Mouse (Mus musculus): ENCODE data around the gene Pnkd. TPM values are rescaled to one million over a fixed set of nuclear protein-coding genes. Genes with fewer than 3 reads are reported as not detected.

The Pnkd gene
- total and polyA plus RNA-seq, 3 experiments, result 52.5 to 64.2 TPM; not detected in 1

GRCm38 (mm10) chr1:74400531-74400930 lies 115.8 kb downstream of the Pnkd start:
- peak overlapping the region; percentile 33 to 54; a peak in 2 of 4 replicates for H3K4me3 ChIP-seq (ENCODE audit: control insufficient read depth in 1 of 2, insufficient read depth in 1 of 2, low read depth in 2 of 2, low read length in 2 of 2)
- DNase-seq (ENCODE audit: low read depth, low spot score), result no peak
- no peaks in the 10 kb centered on the region for H3K9me3 ChIP-seq (replicated peaks; ENCODE audit: insufficient read depth, low read length)
- no peaks in the 10 kb centered on the region; the same call in 1 of the 2 replicates for H3K79me2 ChIP-seq (ENCODE audit: control insufficient read depth, insufficient read depth, low read length, poor library complexity)
- H3K27me3 ChIP-seq (ENCODE audit: control insufficient read depth in 1 of 2, insufficient read depth in 2 of 2, low read length in 2 of 2), result no peaks in the 10 kb centered on the region
- H3K36me3 ChIP-seq (ENCODE audit: control insufficient read depth in 1 of 2, insufficient read depth in 2 of 2, low read length in 2 of 2), result peaks cover 0 to 21% of the 10 kb centered on the region in 2 experiments; a peak in 2 of 4 replicates
- peaks cover 0 to 22% of the 10 kb centered on the region in 2 experiments; a peak in 2 of 4 replicates for H3K4me1 ChIP-seq (ENCODE audit: control insufficient read depth in 1 of 2, insufficient read depth in 2 of 2, low read length in 2 of 2)
- TF ChIP-seq JUND (IDR thresholded peaks at IDR 0.05; ENCODE audit: low read depth, low read length) (no peak), ZMIZ1 (IDR thresholded peaks at IDR 0.05; ENCODE audit: low read depth, low read length) (no peak), NELFE (IDR thresholded peaks at IDR 0.05; ENCODE audit: low read depth, low read length) (no peak), MYB (IDR thresholded peaks at IDR 0.05; ENCODE audit: low read depth, low read length) (no peak), MXI1 (IDR thresholded peaks at IDR 0.05; ENCODE audit: low read depth, low read length) (no peak), ZNF384 (IDR thresholded peaks at IDR 0.05; ENCODE audit: low read depth, low read length) (no peak), TBP (IDR thresholded peaks at IDR 0.05; ENCODE audit: low read depth, low read length) (no peak), ZC3H11A (IDR thresholded peaks at IDR 0.05; ENCODE audit: low read depth, low read length) (no peak), EP300 (IDR thresholded peaks at IDR 0.05; ENCODE audit: low read depth in 1 of 2, low read length in 2 of 2) (no peak), CHD2 (IDR thresholded peaks at IDR 0.05; ENCODE audit: low read length) (no peak), BHLHE40 (IDR thresholded peaks at IDR 0.05; ENCODE audit: borderline replicate concordance, low read depth, low read length) (no peak), ELF1 (IDR thresholded peaks at IDR 0.05; ENCODE audit: low read depth, low read length) (no peak), USF2 (IDR thresholded peaks at IDR 0.05; ENCODE audit: borderline replicate concordance in 1 of 2, insufficient read depth in 1 of 2, low read depth in 1 of 2, low read length in 2 of 2) (no peak), MYC (IDR thresholded peaks at IDR 0.05; ENCODE audit: low read depth, low read length) (no peak), TCF12 (IDR thresholded peaks at IDR 0.05; ENCODE audit: low read depth, low read length) (no peak), MAX (IDR thresholded peaks at IDR 0.05; ENCODE audit: low read length) (no peak)
- peak overlapping the region; percentile 21; the same call in 1 of the 2 replicates for H3K27ac ChIP-seq (ENCODE audit: control insufficient read depth, low read depth, low read length)
- H3K9ac ChIP-seq (ENCODE audit: control insufficient read depth, low read depth, low read length, poor library complexity, severe bottlenecking), result peak overlapping the region; percentile 41

- no peak for TF ChIP-seq CTCF (IDR thresholded peaks at IDR 0.05 in 2 of 3, conservative IDR thresholded peaks at IDR 0.05 in 1 of 3; ENCODE audit: control insufficient read depth in 1 of 3, insufficient read depth in 1 of 3, low read depth in 2 of 3, low read length in 3 of 3, poor library complexity in 1 of 3, severe bottlenecking in 1 of 3)
- no peak for TF ChIP-seq ZC3H11A (IDR thresholded peaks at IDR 0.05; ENCODE audit: low read depth, low read length)
- no peak for TF ChIP-seq MAFK (IDR thresholded peaks at IDR 0.05; ENCODE audit: borderline replicate concordance, low read depth, low read length)
- 0 out of 2 replicates have a peak, but pooled peaks have one; percentile 21 for TF ChIP-seq ETS1 (IDR thresholded peaks at IDR 0.05; ENCODE audit: low read depth, low read length)
- no peak for TF ChIP-seq POLR2A (IDR thresholded peaks at IDR 0.05; ENCODE audit: control insufficient read depth in 1 of 2, insufficient read depth in 1 of 2, low read depth in 1 of 2, low read length in 2 of 2, poor library complexity in 1 of 2)
- no peak for TF ChIP-seq USF2 (IDR thresholded peaks at IDR 0.05; ENCODE audit: borderline replicate concordance in 1 of 2, insufficient read depth in 1 of 2, low read depth in 1 of 2, low read length in 2 of 2)
- no peak for TF ChIP-seq TAL1 (IDR thresholded peaks at IDR 0.05; ENCODE audit: low read length)
- no peak for TF ChIP-seq KAT2A (conservative IDR thresholded peaks at IDR 0.05; ENCODE audit: low read depth, low read length)
- peak; percentile 79 for TF ChIP-seq GATA1 (IDR thresholded peaks at IDR 0.05; ENCODE audit: low read depth, low read length)
- TF ChIP-seq EP300 (IDR thresholded peaks at IDR 0.05; ENCODE audit: low read depth in 1 of 2, low read length in 2 of 2), result peak; percentile 50 to 52; a peak in 3 of 4 replicates
- no peak for TF ChIP-seq RCOR1 (IDR thresholded peaks at IDR 0.05; ENCODE audit: low read depth, low read length)
- no peak for TF ChIP-seq NRF1 (IDR thresholded peaks at IDR 0.05; ENCODE audit: insufficient read depth, low read depth, low read length, poor library complexity, severe bottlenecking)
- TF ChIP-seq ZKSCAN1 (IDR thresholded peaks at IDR 0.05; ENCODE audit: low read depth, low read length), result no peak
- 0 out of 2 replicates have a peak, but pooled peaks have one; percentile 33 for TF ChIP-seq SIN3A (IDR thresholded peaks at IDR 0.05; ENCODE audit: low read length)
- TF ChIP-seq USF1 (IDR thresholded peaks at IDR 0.05; ENCODE audit: low read depth, low read length), result no peak
- Histone ChIP-seq H3K27ac (ENCODE audit: control insufficient read depth, low read depth, low read length) (peak overlapping the region; percentile 21), H3K4me3 (ENCODE audit: control insufficient read depth in 1 of 2, insufficient read depth in 1 of 2, low read depth in 2 of 2, low read length in 2 of 2) (peak overlapping the region; percentile 33 to 54), H3K36me3 (ENCODE audit: control insufficient read depth in 1 of 2, insufficient read depth in 2 of 2, low read length in 2 of 2) (peaks cover 0 to 21% of the 10 kb centered on the region in 2 experiments; a peak in 2 of 4 replicates), H3K9me3 (replicated peaks; ENCODE audit: insufficient read depth, low read length) (no peaks in the 10 kb centered on the region), H3K79me2 (ENCODE audit: control insufficient read depth, insufficient read depth, low read length, poor library complexity) (no peaks in the 10 kb centered on the region; the same call in 1 of the 2 replicates), H3K9ac (ENCODE audit: control insufficient read depth, low read depth, low read length, poor library complexity, severe bottlenecking) (peak overlapping the region; percentile 41), H3K27me3 (ENCODE audit: control insufficient read depth in 1 of 2, insufficient read depth in 2 of 2, low read length in 2 of 2) (no peaks in the 10 kb centered on the region), H3K4me1 (ENCODE audit: control insufficient read depth in 1 of 2, insufficient read depth in 2 of 2, low read length in 2 of 2) (peaks cover 0 to 22% of the 10 kb centered on the region in 2 experiments; a peak in 2 of 4 replicates)
- DNase-seq (ENCODE audit: low read depth, low spot score), result peak; percentile 59
Observed at GRCm38 (mm10) chr1:74401015-74401702, 116.4 kb downstream of the Pnkd start.

Data from MEL (cell line).